Mouse (Mus musculus) hindbrain, embryonic 13.5 days (tissue): Measurements from ENCODE around the gene Capn12. TPM values are rescaled to one million over a fixed set of nuclear protein-coding genes. Genes with fewer than 3 reads are reported as not detected.

ENCODE experiments used
- ATAC-seq: fragments of 200-750 bp; cut with Nextera tagmentation; 2 replicates; pipeline ENCODE4 v1.8.0; 2017; ENCODE audit warnings: moderate TSS enrichment; ENCODE audit not compliant: low FRiP score
- H3K27ac ChIP-seq: fragments of 300-500 bp; sonication (generic); 2 replicates; pipeline ENCODE4 v1.5.1; 2015; ENCODE audit warnings: inconsistent platforms, mild to moderate bottlenecking, moderate library complexity
- H3K27me3 ChIP-seq: fragments of 300-500 bp; sonication (generic); 2 replicates; pipeline ENCODE4 v1.6.1; 2015; ENCODE audit warnings: mild to moderate bottlenecking, inconsistent platforms
- H3K36me3 ChIP-seq: fragments of 300-500 bp; sonication (generic); 2 replicates; pipeline ENCODE4 v1.6.1; 2015; ENCODE audit warnings: mild to moderate bottlenecking, inconsistent platforms
- H3K4me1 ChIP-seq: fragments of 300-500 bp; sonication (generic); replicated peaks from 2 replicates; pipeline ENCODE4 v1.6.1; 2015; ENCODE audit warnings: inconsistent platforms
- H3K4me2 ChIP-seq: fragments of 300-500 bp; sonication (generic); 2 replicates; pipeline ENCODE4 v1.6.1; 2015; ENCODE audit warnings: inconsistent platforms, mild to moderate bottlenecking, moderate library complexity
- H3K4me3 ChIP-seq: fragments of 300-500 bp; sonication (generic); 2 replicates; pipeline ENCODE4 v1.5.1; 2015; ENCODE audit warnings: mild to moderate bottlenecking, inconsistent platforms
- H3K9ac ChIP-seq: fragments of 300-500 bp; sonication (generic); 2 replicates; pipeline ENCODE4 v1.6.1; 2015; ENCODE audit warnings: mild to moderate bottlenecking, inconsistent platforms
- H3K9me3 ChIP-seq: fragments of 300-500 bp; sonication (generic); 2 replicates; pipeline ENCODE4 v1.6.1; 2016; ENCODE audit warnings: inconsistent platforms
- WGBS: fragments of 180-500 bp; shearing (Covaris S2); methylation state at CpG from one replicate; pipeline ENCODE4 v1.1.7; 2015; 5-methylcytosine and 5-hydroxymethylcytosine counted together
- polyA plus RNA-seq: library from polyadenylated mRNA; unstranded; fragments of >200 nt; fragmentation: Nextera tagmentation; extraction: Ambion mirVana; gene quantifications from 2 replicates; pipeline ENCODE4 v1.2.1, GENCODE M21; 2015

The Capn12 gene
- polyA plus RNA-seq, 1 experiment from 2014 or later, result 0.43 TPM

GRCm38 (mm10) chr7:28924802-28925201 lies 43.6 kb downstream of the Capn12 start:
- Histone ChIP-seq H3K4me1 (peaks cover 68% of the 10 kb centered on the region), H3K27ac (peak overlapping the region; percentile 76; the same call in 1 of the 2 replicates), H3K4me3 (no peak overlapping the region), H3K36me3 (0 out of 2 replicates have a peak, but pooled peaks cover 5% of the 10 kb centered on the region), H3K9me3 (no peaks in the 10 kb centered on the region), H3K9ac (no peak overlapping the region), H3K4me2 (no peak overlapping the region), H3K27me3 (no peaks in the 10 kb centered on the region)
- no peak for ATAC-seq
- WGBS, result 79% methylated on average over 3 of the region's 3 CpGs

DNA sequence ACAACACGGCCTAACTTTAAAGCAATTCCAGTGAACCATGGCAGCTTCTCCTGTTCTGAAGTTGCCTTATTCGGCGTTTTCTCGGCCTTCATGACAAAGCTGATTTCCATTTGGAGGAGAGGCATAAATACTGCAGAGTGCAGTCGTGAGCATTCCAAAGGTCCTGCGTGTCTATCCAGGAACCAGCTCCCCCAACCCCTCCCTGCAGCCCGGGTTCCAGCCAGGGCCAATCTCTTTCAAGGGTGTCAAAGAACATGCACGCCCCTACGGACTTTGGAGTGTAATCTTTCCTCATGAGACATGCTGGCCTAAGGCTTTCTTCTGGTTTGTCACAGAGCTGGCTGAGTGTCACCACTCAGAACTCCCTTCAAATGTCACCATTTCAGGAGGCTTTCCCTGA lies 44.1 kb downstream of the Capn12 start:
- Histone ChIP-seq H3K27ac (peak overlapping the region; percentile 30; the same call in 1 of the 2 replicates), H3K4me3 (no peak overlapping the region), H3K9me3 (no peaks in the 10 kb centered on the region), H3K4me2 (no peak overlapping the region), H3K4me1 (peaks cover 68% of the 10 kb centered on the region), H3K36me3 (0 out of 2 replicates have a peak, but pooled peaks cover 5% of the 10 kb centered on the region), H3K27me3 (no peaks in the 10 kb centered on the region), H3K9ac (no peak overlapping the region)
- ATAC-seq, result no peak
- 59% methylated on average over 9 of the region's 9 CpGs for WGBS

GRCm38 (mm10) chr7:28926172-28926571 lies 45.0 kb downstream of the Capn12 start:
- Histone ChIP-seq H3K36me3 (0 out of 2 replicates have a peak, but pooled peaks cover 2% of the 10 kb centered on the region), H3K4me1 (peaks cover 71% of the 10 kb centered on the region), H3K27me3 (no peaks in the 10 kb centered on the region), H3K4me3 (no peak overlapping the region), H3K4me2 (no peak overlapping the region), H3K9ac (no peak overlapping the region), H3K9me3 (no peaks in the 10 kb centered on the region), H3K27ac (peak overlapping the region; percentile 58)
- WGBS, result 67% methylated on average over 2 of the region's 2 CpGs
- no peak for ATAC-seq

- no peak overlapping the region for H3K4me3 ChIP-seq
- no peak overlapping the region for H3K4me2 ChIP-seq
- no peak overlapping the region for H3K27ac ChIP-seq
- no peaks in the 10 kb centered on the region for H3K36me3 ChIP-seq
- H3K4me1 ChIP-seq, result peaks cover 51% of the 10 kb centered on the region
- no peaks in the 10 kb centered on the region for H3K9me3 ChIP-seq
- no peak overlapping the region for H3K9ac ChIP-seq
- no peak for ATAC-seq
- H3K27me3 ChIP-seq, result no peaks in the 10 kb centered on the region
- WGBS, result 53% methylated on average over 3 of the region's 3 CpGs
Measured at GRCm38 (mm10) chr7:28929381-28929780, 48.2 kb downstream of the Capn12 start.

GRCm38 (mm10) chr7:28930320-28931031 lies 49.3 kb downstream of the Capn12 start:
- ATAC-seq, result no peak
- Histone ChIP-seq H3K9me3 (no peaks in the 10 kb centered on the region), H3K4me2 (no peak overlapping the region), H3K4me1 (peaks cover 40% of the 10 kb centered on the region), H3K36me3 (no peaks in the 10 kb centered on the region), H3K27ac (peak overlapping the region; percentile 4; the same call in 1 of the 2 replicates), H3K27me3 (no peaks in the 10 kb centered on the region), H3K4me3 (no peak overlapping the region), H3K9ac (no peak overlapping the region)
- 60% methylated on average over 5 of the region's 5 CpGs for WGBS

DNA sequence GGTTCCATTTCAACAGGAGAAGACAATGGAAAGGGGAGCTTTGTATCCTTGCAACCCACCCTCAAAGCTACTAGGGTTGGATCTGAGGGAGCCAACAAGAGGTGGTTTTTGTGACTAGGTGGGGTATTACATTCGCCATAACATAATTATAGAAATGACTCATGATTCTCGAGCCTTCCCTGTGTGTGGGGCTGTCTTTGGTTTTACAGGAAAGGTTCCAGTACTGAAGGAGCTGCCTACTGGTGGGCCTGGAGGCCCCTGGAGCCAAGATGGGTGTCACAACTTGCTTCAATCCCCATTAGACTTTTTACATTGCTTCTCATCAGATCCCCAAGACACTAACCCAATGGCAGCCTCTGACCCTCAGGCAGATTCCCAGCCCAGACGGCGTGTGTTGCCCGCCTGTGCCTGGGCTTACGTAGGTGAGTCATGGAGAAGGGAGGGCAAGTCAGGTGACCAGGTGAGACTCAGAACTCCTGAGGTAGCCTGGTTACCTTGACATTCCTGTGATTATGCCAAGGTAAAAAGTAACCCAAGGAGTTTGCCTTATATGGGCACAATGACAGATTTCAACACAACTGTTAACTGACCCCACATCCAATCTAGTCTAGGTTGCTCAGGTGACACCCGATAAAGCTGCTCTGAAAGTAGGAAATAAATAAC lies 49.9 kb downstream of the Capn12 start:
- Histone ChIP-seq H3K4me3 (no peak overlapping the region), H3K27me3 (no peaks in the 10 kb centered on the region), H3K27ac (no peak overlapping the region; the same call in 1 of the 2 replicates), H3K9me3 (no peaks in the 10 kb centered on the region), H3K36me3 (no peaks in the 10 kb centered on the region), H3K4me2 (no peak overlapping the region), H3K4me1 (peaks cover 38% of the 10 kb centered on the region), H3K9ac (no peak overlapping the region)
- 96% methylated on average over 7 of the region's 7 CpGs for WGBS
- ATAC-seq, result no peak

DNA sequence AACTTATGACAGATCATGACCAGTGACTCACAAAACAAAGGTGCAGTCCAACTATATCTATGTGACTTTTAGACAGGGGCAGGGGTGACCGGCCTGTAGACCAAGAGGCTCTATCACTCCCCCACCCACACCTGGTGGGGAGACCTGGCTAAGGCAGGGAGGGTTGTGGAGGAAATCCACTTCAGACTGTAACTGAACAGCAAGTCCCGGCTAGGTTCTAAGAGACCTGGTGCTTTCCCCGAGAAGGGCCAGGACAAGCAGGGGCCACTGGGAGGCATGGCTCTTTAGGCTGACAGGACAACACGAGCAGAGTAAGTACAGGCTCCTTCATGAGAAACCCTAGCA lies 50.4 kb downstream of the Capn12 start:
- H3K27ac ChIP-seq, result no peak overlapping the region
- H3K27me3 ChIP-seq, result no peaks in the 10 kb centered on the region
- H3K36me3 ChIP-seq, result no peaks in the 10 kb centered on the region
- H3K4me1 ChIP-seq, result peaks cover 41% of the 10 kb centered on the region
- no peak for ATAC-seq
- no peak overlapping the region for H3K4me3 ChIP-seq
- WGBS, result 90% methylated on average over 4 of the region's 4 CpGs
- no peak overlapping the region for H3K9ac ChIP-seq
- no peaks in the 10 kb centered on the region for H3K9me3 ChIP-seq
- no peak overlapping the region for H3K4me2 ChIP-seq

DNA sequence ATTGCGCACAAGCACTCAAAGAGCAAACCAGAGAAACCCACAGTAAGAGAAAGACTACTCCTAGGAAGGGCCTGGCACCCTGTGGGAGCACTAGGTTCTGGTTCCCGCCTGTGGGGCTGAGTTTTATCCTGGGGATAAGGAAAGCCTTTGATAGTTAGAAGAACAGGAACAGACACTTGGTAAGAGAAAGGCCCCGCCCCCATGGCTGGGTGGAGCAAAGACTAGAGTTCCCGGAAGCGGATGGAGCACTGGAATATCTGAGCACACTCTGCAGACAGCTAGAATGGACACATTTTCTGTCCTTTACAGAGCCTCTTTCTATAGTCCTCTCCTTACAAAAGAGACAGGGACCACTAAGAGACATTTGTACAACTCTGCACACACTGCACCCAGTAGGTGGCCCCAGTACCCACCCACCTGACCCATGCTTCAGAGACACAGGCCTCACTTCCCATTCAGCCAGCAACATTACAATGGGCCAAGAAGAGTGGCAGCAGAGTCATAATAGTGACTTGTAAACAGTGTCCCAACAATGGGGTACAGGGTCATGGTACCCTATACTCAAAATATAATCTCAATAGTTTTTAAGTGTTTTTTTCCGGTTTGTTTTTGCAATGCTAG lies 51.3 kb downstream of the Capn12 start:
- ATAC-seq, result no peak
- Histone ChIP-seq H3K27ac (no peak overlapping the region), H3K4me1 (peaks cover 50% of the 10 kb centered on the region), H3K4me3 (no peak overlapping the region), H3K4me2 (no peak overlapping the region), H3K9me3 (no peaks in the 10 kb centered on the region), H3K27me3 (no peaks in the 10 kb centered on the region), H3K36me3 (no peaks in the 10 kb centered on the region), H3K9ac (no peak overlapping the region)
- WGBS, result 83% methylated on average over 6 of the region's 6 CpGs

DNA sequence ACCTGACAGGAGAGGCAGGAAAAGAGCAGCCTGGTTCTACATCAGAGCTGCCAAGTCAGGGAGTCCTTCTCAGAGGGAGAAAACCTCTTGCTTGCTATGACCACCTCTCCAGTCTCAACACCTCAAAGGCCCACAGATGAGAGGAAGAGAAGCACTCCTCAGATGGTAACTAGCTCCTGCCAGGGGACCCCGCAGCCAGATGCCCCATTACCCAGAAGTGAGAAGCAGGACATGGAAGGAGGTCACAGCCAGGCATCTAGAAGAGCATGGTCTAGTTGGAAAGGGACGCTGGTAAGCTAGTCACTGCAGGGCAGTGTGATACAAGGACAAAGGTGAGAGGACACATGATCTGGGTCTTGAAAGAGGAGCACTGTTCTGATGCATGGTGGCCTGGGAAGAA lies 52.6 kb downstream of the Capn12 start:
- peaks cover 56% of the 10 kb centered on the region for H3K4me1 ChIP-seq
- H3K27ac ChIP-seq, result no peak overlapping the region; the same call in 1 of the 2 replicates
- no peaks in the 10 kb centered on the region for H3K9me3 ChIP-seq
- H3K4me2 ChIP-seq, result no peak overlapping the region
- ATAC-seq, result no peak
- no peak overlapping the region for H3K9ac ChIP-seq
- 90% methylated on average over 2 of the region's 2 CpGs for WGBS
- no peaks in the 10 kb centered on the region for H3K27me3 ChIP-seq
- H3K4me3 ChIP-seq, result no peak overlapping the region
- no peaks in the 10 kb centered on the region for H3K36me3 ChIP-seq

- WGBS, result 57% methylated on average over 4 of the region's 4 CpGs
- H3K4me2 ChIP-seq, result no peak overlapping the region
- H3K36me3 ChIP-seq, result no peaks in the 10 kb centered on the region
Measured at GRCm38 (mm10) chr7:28936787-28937186, 55.6 kb downstream of the Capn12 start.

GRCm38 (mm10) chr7:28938654-28939053 lies 57.4 kb downstream of the Capn12 start:
- no peak overlapping the region for H3K4me3 ChIP-seq
- WGBS, result 68% methylated on average over 4 of the region's 4 CpGs
- H3K4me2 ChIP-seq, result no peak overlapping the region
- H3K9ac ChIP-seq, result no peak overlapping the region
- no peaks in the 10 kb centered on the region for H3K36me3 ChIP-seq
- ATAC-seq, result no peak
- H3K27me3 ChIP-seq, result no peaks in the 10 kb centered on the region
- H3K9me3 ChIP-seq, result no peaks in the 10 kb centered on the region
- peak overlapping the region; percentile 45 for H3K27ac ChIP-seq
- H3K4me1 ChIP-seq, result peaks cover 55% of the 10 kb centered on the region

More at GRCm38 (mm10) chr7:28936787-28937186, 55.6 kb downstream of the Capn12 start:
- Histone ChIP-seq H3K4me3 (no peak overlapping the region), H3K4me1 (peaks cover 57% of the 10 kb centered on the region), H3K9ac (no peak overlapping the region), H3K9me3 (no peaks in the 10 kb centered on the region), H3K27ac (peak overlapping the region; percentile 53; the same call in 1 of the 2 replicates), H3K27me3 (no peaks in the 10 kb centered on the region)
- ATAC-seq, result no peak

GRCm38 (mm10) chr7:28939418-28940183 lies 58.4 kb downstream of the Capn12 start:
- Histone ChIP-seq H3K36me3 (no peaks in the 10 kb centered on the region), H3K9ac (no peak overlapping the region), H3K4me2 (no peak overlapping the region), H3K27me3 (no peaks in the 10 kb centered on the region), H3K4me3 (no peak overlapping the region), H3K4me1 (peaks cover 51% of the 10 kb centered on the region), H3K27ac (no peak overlapping the region), H3K9me3 (no peaks in the 10 kb centered on the region)
- no peak for ATAC-seq
- WGBS, result 89% methylated on average over 7 of the region's 7 CpGs
